Mouse (Mus musculus): ENCODE measurements around the gene P2rx4. TPM values are rescaled to one million over a fixed set of nuclear protein-coding genes. Genes with fewer than 3 reads are reported as not detected.
"Not testable (repeated sequence)": the region's sequence is repeated elsewhere in the genome, so short reads cannot be mapped to it uniquely, and the experiment has no call there.

P2rx4 gene
- 16.6 and 17.5 TPM in 2 replicates for polyA plus RNA-seq (2015; fragmentation: Nextera tagmentation; extraction: Ambion mirVana)

GRCm38 (mm10) chr5:122707276-122708181 is at the start of gene P2rx4:
TSS of gene P2rx4 (plus strand) at chr5:122707544.
- Histone ChIP-seq H3K27me3 (no peaks in the 10 kb centered on the region), H3K27ac (peak within 1 kb of the TSS; percentile 57), H3K36me3 (no peaks in the 10 kb centered on the region), H3K4me2 (peak within 1 kb of the TSS; percentile 92), H3K4me3 (peak within 1 kb of the TSS; percentile 58), H3K9me3 (no peaks in the 10 kb centered on the region), H3K9ac (peak within 1 kb of the TSS; percentile 56), H3K4me1 (peaks cover 11% of the 10 kb centered on the region)
- WGBS, result under 1% methylated on average over 65 of the region's 66 CpGs
- peak; percentile 89 for ATAC-seq (ENCODE audit: borderline replicate concordance, extremely low read depth, low FRiP score, low TSS enrichment)

GRCm38 (mm10) chr5:122662501-122662900 is 44.8 kb upstream of the P2rx4 start:
- H3K27ac ChIP-seq, result no peak overlapping the region
- no peak for ATAC-seq (ENCODE audit: borderline replicate concordance, extremely low read depth, low FRiP score, low TSS enrichment)
- WGBS, result 91% methylated on average over 6 of the region's 6 CpGs

GRCm38 (mm10) chr5:122665036-122665435 is 42.3 kb upstream of the P2rx4 start:
- Histone ChIP-seq H3K9ac (no peak overlapping the region), H3K27ac (no peak overlapping the region), H3K4me2 (no peak overlapping the region), H3K4me3 (no peak overlapping the region), H3K27me3 (no peaks in the 10 kb centered on the region), H3K4me1 (no peaks in the 10 kb centered on the region), H3K9me3 (no peaks in the 10 kb centered on the region), H3K36me3 (no peaks in the 10 kb centered on the region)
- 38% methylated on average over 5 of the region's 5 CpGs for WGBS
- ATAC-seq (ENCODE audit: borderline replicate concordance, extremely low read depth, low FRiP score, low TSS enrichment), result no peak

More at GRCm38 (mm10) chr5:122662501-122662900, 44.8 kb upstream of the P2rx4 start:
- Histone ChIP-seq H3K4me1 (no peaks in the 10 kb centered on the region), H3K4me2 (no peak overlapping the region), H3K9ac (no peak overlapping the region), H3K36me3 (no peaks in the 10 kb centered on the region), H3K4me3 (no peak overlapping the region), H3K27me3 (no peaks in the 10 kb centered on the region), H3K9me3 (no peaks in the 10 kb centered on the region)

GRCm38 (mm10) chr5:122668981-122669897 is 38.1 kb upstream of the P2rx4 start:
- no peak for ATAC-seq (ENCODE audit: borderline replicate concordance, extremely low read depth, low FRiP score, low TSS enrichment)
- Histone ChIP-seq H3K9me3 (no peaks in the 10 kb centered on the region), H3K4me3 (no peak overlapping the region), H3K4me2 (no peak overlapping the region), H3K4me1 (no peaks in the 10 kb centered on the region), H3K9ac (no peak overlapping the region), H3K27me3 (no peaks in the 10 kb centered on the region), H3K36me3 (no peaks in the 10 kb centered on the region), H3K27ac (no peak overlapping the region)
- WGBS, result 54% methylated on average over 15 of the region's 15 CpGs

GRCm38 (mm10) chr5:122671641-122672040 is 35.7 kb upstream of the P2rx4 start:
- H3K4me2 ChIP-seq; H3K9ac ChIP-seq; H3K9me3 ChIP-seq; ATAC-seq (ENCODE audit: borderline replicate concordance, extremely low read depth, low FRiP score, low TSS enrichment); H3K4me3 ChIP-seq; H3K27me3 ChIP-seq; H3K36me3 ChIP-seq; H3K4me1 ChIP-seq; H3K27ac ChIP-seq: not testable (repeated sequence)
- WGBS, result 65% methylated on average over 7 of the region's 7 CpGs

- H3K27ac ChIP-seq, result no peak overlapping the region
- WGBS, result 89% methylated on average over 5 of the region's 5 CpGs
Measured at GRCm38 (mm10) chr5:122672298-122672697, 35.0 kb upstream of the P2rx4 start.

GRCm38 (mm10) chr5:122676002-122676401 is 31.3 kb upstream of the P2rx4 start:
- Histone ChIP-seq H3K27ac (no peak overlapping the region), H3K36me3 (no peaks in the 10 kb centered on the region), H3K4me2 (no peak overlapping the region), H3K4me1 (no peaks in the 10 kb centered on the region), H3K9me3 (no peaks in the 10 kb centered on the region), H3K4me3 (no peak overlapping the region), H3K27me3 (no peaks in the 10 kb centered on the region), H3K9ac (no peak overlapping the region)
- ATAC-seq (ENCODE audit: borderline replicate concordance, extremely low read depth, low FRiP score, low TSS enrichment), result no peak
- 49% methylated on average over 8 of the region's 8 CpGs for WGBS

More at GRCm38 (mm10) chr5:122672298-122672697, 35.0 kb upstream of the P2rx4 start:
- H3K4me1 ChIP-seq, result no peaks in the 10 kb centered on the region
- no peaks in the 10 kb centered on the region for H3K27me3 ChIP-seq
- no peak overlapping the region for H3K9ac ChIP-seq
- ATAC-seq (ENCODE audit: borderline replicate concordance, extremely low read depth, low FRiP score, low TSS enrichment), result no peak
- no peak overlapping the region for H3K4me3 ChIP-seq
- H3K9me3 ChIP-seq, result no peaks in the 10 kb centered on the region
- no peaks in the 10 kb centered on the region for H3K36me3 ChIP-seq
- H3K4me2 ChIP-seq, result no peak overlapping the region

- H3K27me3 ChIP-seq, result no peaks in the 10 kb centered on the region
- ATAC-seq (ENCODE audit: borderline replicate concordance, extremely low read depth, low FRiP score, low TSS enrichment), result no peak
Measured at GRCm38 (mm10) chr5:122677983-122678382, 29.4 kb upstream of the P2rx4 start.

GRCm38 (mm10) chr5:122679881-122680280 is 27.5 kb upstream of the P2rx4 start:
- H3K9ac ChIP-seq, result no peak overlapping the region
- WGBS, result 80% methylated on average over 8 of the region's 8 CpGs
- H3K36me3 ChIP-seq, result no peaks in the 10 kb centered on the region
- no peak for ATAC-seq (ENCODE audit: borderline replicate concordance, extremely low read depth, low FRiP score, low TSS enrichment)
- no peaks in the 10 kb centered on the region for H3K4me1 ChIP-seq
- no peak overlapping the region for H3K4me3 ChIP-seq
- no peaks in the 10 kb centered on the region for H3K27me3 ChIP-seq
- H3K9me3 ChIP-seq, result no peaks in the 10 kb centered on the region
- H3K4me2 ChIP-seq, result no peak overlapping the region
- no peak overlapping the region for H3K27ac ChIP-seq

More at GRCm38 (mm10) chr5:122677983-122678382, 29.4 kb upstream of the P2rx4 start:
- H3K27ac ChIP-seq, result no peak overlapping the region
- H3K4me2 ChIP-seq, result no peak overlapping the region
- 88% methylated on average over 9 of the region's 9 CpGs for WGBS
- H3K9me3 ChIP-seq, result no peaks in the 10 kb centered on the region
- H3K4me1 ChIP-seq, result no peaks in the 10 kb centered on the region
- no peak overlapping the region for H3K4me3 ChIP-seq
- H3K9ac ChIP-seq, result no peak overlapping the region
- H3K36me3 ChIP-seq, result no peaks in the 10 kb centered on the region

GRCm38 (mm10) chr5:122681276-122681675 is 26.1 kb upstream of the P2rx4 start:
- H3K4me2 ChIP-seq, result no peak overlapping the region

GRCm38 (mm10) chr5:122683926-122684325 is 23.4 kb upstream of the P2rx4 start:
- WGBS, result 64% methylated on average over 10 of the region's 10 CpGs
- Histone ChIP-seq H3K9me3 (no peaks in the 10 kb centered on the region), H3K36me3 (no peaks in the 10 kb centered on the region), H3K4me1 (no peaks in the 10 kb centered on the region), H3K4me3 (no peak overlapping the region), H3K27me3 (no peaks in the 10 kb centered on the region), H3K4me2 (no peak overlapping the region), H3K27ac (no peak overlapping the region), H3K9ac (no peak overlapping the region)
- no peak for ATAC-seq (ENCODE audit: borderline replicate concordance, extremely low read depth, low FRiP score, low TSS enrichment)

More at GRCm38 (mm10) chr5:122681276-122681675, 26.1 kb upstream of the P2rx4 start:
- Histone ChIP-seq H3K27me3 (no peaks in the 10 kb centered on the region), H3K36me3 (no peaks in the 10 kb centered on the region), H3K4me3 (no peak overlapping the region), H3K27ac (no peak overlapping the region), H3K4me1 (no peaks in the 10 kb centered on the region), H3K9ac (no peak overlapping the region), H3K9me3 (no peaks in the 10 kb centered on the region)
- WGBS, result 78% methylated on average over 12 of the region's 12 CpGs
- no peak for ATAC-seq (ENCODE audit: borderline replicate concordance, extremely low read depth, low FRiP score, low TSS enrichment)

Data from lung, embryonic 15.5 days (tissue).